Mouse (Mus musculus) forebrain, embryonic 10.5 days (tissue): ENCODE measurements around the gene Srd5a3. TPM values are rescaled to one million over a fixed set of nuclear protein-coding genes. Genes with fewer than 3 reads are reported as not detected.

Experiments used
- DNase-seq: peaks from one replicate; pipeline ENCODE4 v3.0.0-alpha.2; 2017; ENCODE audit warnings: low spot score; ENCODE audit errors: extremely low spot score
- H3K27ac ChIP-seq: fragments of 300-500 bp; sonication (generic); 2 replicates; pipeline ENCODE4 v1.5.1; 2016; ENCODE audit warnings: mild to moderate bottlenecking
- H3K27me3 ChIP-seq: fragments of 300-500 bp; sonication (generic); 2 replicates; pipeline ENCODE4 v1.6.1; 2016; ENCODE audit warnings: mild to moderate bottlenecking; ENCODE audit not compliant: poor library complexity, severe bottlenecking
- H3K36me3 ChIP-seq: fragments of 300-500 bp; sonication (generic); replicated peaks from 2 replicates; pipeline ENCODE4 v1.6.1; 2016; ENCODE audit warnings: mild to moderate bottlenecking, moderate library complexity
- H3K4me1 ChIP-seq: fragments of 300-500 bp; sonication (generic); 2 replicates; pipeline ENCODE4 v1.6.1; 2016
- H3K4me3 ChIP-seq: fragments of 300-500 bp; sonication (generic); 2 replicates; pipeline ENCODE4 v1.5.1; 2016; ENCODE audit warnings: mild to moderate bottlenecking, moderate library complexity
- H3K9me3 ChIP-seq: fragments of 300-500 bp; sonication (generic); 2 replicates; pipeline ENCODE4 v1.6.1; 2016; ENCODE audit warnings: mild to moderate bottlenecking, moderate library complexity
- WGBS: fragments of 180-500 bp; shearing (Covaris S2); methylation state at CpG from one replicate; pipeline ENCODE4 v1.1.7; 2016; 5-methylcytosine and 5-hydroxymethylcytosine counted together
- polyA plus RNA-seq: library from polyadenylated mRNA; unstranded; fragments of >200 nt; fragmentation: Nextera tagmentation; extraction: Ambion mirVana; gene quantifications from 2 replicates; pipeline ENCODE4 v1.2.1, GENCODE M21; 2016

The Srd5a3 gene
- polyA plus RNA-seq, 1 experiment from 2014 or later: 22.8 TPM

GRCm38 (mm10) chr5:76159555-76159954 lies 19.5 kb downstream of the Srd5a3 start:
- no peaks in the 10 kb centered on the region for H3K27me3 ChIP-seq
- H3K9me3 ChIP-seq: no peaks in the 10 kb centered on the region
- no peak overlapping the region for H3K27ac ChIP-seq
- peaks cover 10% of the 10 kb centered on the region for H3K4me1 ChIP-seq
- 90% methylated on average over 6 of the region's 6 CpGs for WGBS
- peaks cover 11% of the 10 kb centered on the region for H3K36me3 ChIP-seq
- H3K4me3 ChIP-seq: no peak overlapping the region
- no peak for DNase-seq

GRCm38 (mm10) chr5:76160086-76160485 lies 20.0 kb downstream of the Srd5a3 start:
- WGBS: 74% methylated on average over 3 of the region's 3 CpGs
- H3K27ac ChIP-seq: no peak overlapping the region

GRCm38 (mm10) chr5:76161491-76161890 lies 21.4 kb downstream of the Srd5a3 start:
- no peak overlapping the region for H3K27ac ChIP-seq
- WGBS: 95% methylated on average over 6 of the region's 6 CpGs

More at GRCm38 (mm10) chr5:76160086-76160485, 20.0 kb downstream of the Srd5a3 start:
- peaks cover 7% of the 10 kb centered on the region for H3K36me3 ChIP-seq
- no peaks in the 10 kb centered on the region for H3K9me3 ChIP-seq
- no peak for DNase-seq
- no peaks in the 10 kb centered on the region for H3K27me3 ChIP-seq
- no peak overlapping the region for H3K4me3 ChIP-seq
- peaks cover 10% of the 10 kb centered on the region for H3K4me1 ChIP-seq

GRCm38 (mm10) chr5:76162926-76163325 lies 22.9 kb downstream of the Srd5a3 start:
- no peak overlapping the region for H3K27ac ChIP-seq
- no peak for DNase-seq
- no peak overlapping the region for H3K4me3 ChIP-seq
- H3K4me1 ChIP-seq: peaks cover 10% of the 10 kb centered on the region
- no peaks in the 10 kb centered on the region for H3K27me3 ChIP-seq
- H3K36me3 ChIP-seq: no peaks in the 10 kb centered on the region; the same call in 1 of the 2 replicates
- WGBS: 89% methylated on average over 5 of the region's 5 CpGs
- H3K9me3 ChIP-seq: no peaks in the 10 kb centered on the region

More at GRCm38 (mm10) chr5:76161491-76161890, 21.4 kb downstream of the Srd5a3 start:
- H3K9me3 ChIP-seq: no peaks in the 10 kb centered on the region
- peaks cover 10% of the 10 kb centered on the region for H3K4me1 ChIP-seq
- no peak overlapping the region for H3K4me3 ChIP-seq
- no peaks in the 10 kb centered on the region for H3K27me3 ChIP-seq
- DNase-seq: no peak
- no peaks in the 10 kb centered on the region; the same call in 1 of the 2 replicates for H3K36me3 ChIP-seq

- Histone ChIP-seq H3K9me3 (no peaks in the 10 kb centered on the region), H3K4me3 (no peak overlapping the region), H3K27ac (no peak overlapping the region), H3K27me3 (no peaks in the 10 kb centered on the region), H3K36me3 (no peaks in the 10 kb centered on the region; the same call in 1 of the 2 replicates), H3K4me1 (peaks cover 10% of the 10 kb centered on the region)
- 61% methylated on average over 4 of the region's 4 CpGs for WGBS
- DNase-seq: no peak
Measured at GRCm38 (mm10) chr5:76163828-76164390, 23.8 kb downstream of the Srd5a3 start.

GRCm38 (mm10) chr5:76164827-76165226 lies 24.8 kb downstream of the Srd5a3 start:
- Histone ChIP-seq H3K27ac (no peak overlapping the region), H3K4me3 (no peak overlapping the region), H3K4me1 (peaks cover 11% of the 10 kb centered on the region), H3K36me3 (no peaks in the 10 kb centered on the region), H3K9me3 (no peaks in the 10 kb centered on the region), H3K27me3 (no peaks in the 10 kb centered on the region)
- 75% methylated on average over 7 of the region's 7 CpGs for WGBS
- DNase-seq: no peak

- Histone ChIP-seq H3K27ac (no peak overlapping the region), H3K4me3 (no peak overlapping the region), H3K4me1 (peaks cover 3% of the 10 kb centered on the region; the same call in 1 of the 2 replicates), H3K9me3 (no peaks in the 10 kb centered on the region), H3K36me3 (no peaks in the 10 kb centered on the region), H3K27me3 (no peaks in the 10 kb centered on the region)
- DNase-seq: no peak
- 81% methylated on average over 4 of the region's 4 CpGs for WGBS
Measured at GRCm38 (mm10) chr5:76170522-76170921, 30.5 kb downstream of the Srd5a3 start.

- Histone ChIP-seq H3K27me3 (no peaks in the 10 kb centered on the region), H3K4me1 (peaks cover 3% of the 10 kb centered on the region), H3K36me3 (no peaks in the 10 kb centered on the region), H3K4me3 (no peak overlapping the region), H3K27ac (no peak overlapping the region), H3K9me3 (no peaks in the 10 kb centered on the region)
- no peak for DNase-seq
Measured at GRCm38 (mm10) chr5:76171039-76171438, 31.0 kb downstream of the Srd5a3 start.

- H3K4me3 ChIP-seq: no peak overlapping the region
- WGBS: 93% methylated on average over 4 of the region's 4 CpGs
- H3K4me1 ChIP-seq: peaks cover 10% of the 10 kb centered on the region
- H3K36me3 ChIP-seq: no peaks in the 10 kb centered on the region
- no peak for DNase-seq
- no peak overlapping the region for H3K27ac ChIP-seq
- H3K27me3 ChIP-seq: no peaks in the 10 kb centered on the region
- no peaks in the 10 kb centered on the region for H3K9me3 ChIP-seq
Measured at GRCm38 (mm10) chr5:76175051-76175450, 35.0 kb downstream of the Srd5a3 start.

- whole genome bisulfite sequencing: 56% methylated on average over 3 of the region's 3 CpGs
- H3K27me3 ChIP-seq: no peaks in the 10 kb centered on the region
- peaks cover 10% of the 10 kb centered on the region; the same call in 1 of the 2 replicates for H3K4me1 ChIP-seq
- H3K9me3 ChIP-seq: no peaks in the 10 kb centered on the region
- no peak for DNase-seq
- H3K36me3 ChIP-seq: no peaks in the 10 kb centered on the region
- 0 out of 2 replicates have a peak overlapping the region, but pooled peaks have one; percentile 25 for H3K27ac ChIP-seq
- no peak overlapping the region for H3K4me3 ChIP-seq
Measured at GRCm38 (mm10) chr5:76176411-76176810, 36.3 kb downstream of the Srd5a3 start.

- Histone ChIP-seq H3K36me3 (no peaks in the 10 kb centered on the region), H3K27ac (0 out of 2 replicates have a peak overlapping the region, but pooled peaks have one; percentile 25), H3K4me3 (no peak overlapping the region), H3K9me3 (no peaks in the 10 kb centered on the region), H3K27me3 (no peaks in the 10 kb centered on the region), H3K4me1 (peaks cover 10% of the 10 kb centered on the region; the same call in 1 of the 2 replicates)
- 81% methylated on average over 11 of the region's 11 CpGs for WGBS
- no peak for DNase-seq
Measured at GRCm38 (mm10) chr5:76176841-76177240, 36.8 kb downstream of the Srd5a3 start.

GRCm38 (mm10) chr5:76177664-76178063 lies 37.6 kb downstream of the Srd5a3 start:
- Histone ChIP-seq H3K27ac (no peak overlapping the region), H3K36me3 (no peaks in the 10 kb centered on the region), H3K9me3 (no peaks in the 10 kb centered on the region), H3K4me3 (no peak overlapping the region), H3K4me1 (peaks cover 10% of the 10 kb centered on the region; the same call in 1 of the 2 replicates), H3K27me3 (peaks cover 6% of the 10 kb centered on the region)
- 85% methylated on average over 7 of the region's 7 CpGs for WGBS
- no peak for DNase-seq

GRCm38 (mm10) chr5:76179171-76179570 lies 39.1 kb downstream of the Srd5a3 start:
- DNase-seq: no peak
- 96% methylated on average over 5 of the region's 5 CpGs for WGBS
- peaks cover 17% of the 10 kb centered on the region for H3K4me1 ChIP-seq
- no peaks in the 10 kb centered on the region for H3K9me3 ChIP-seq
- no peaks in the 10 kb centered on the region for H3K36me3 ChIP-seq
- no peak overlapping the region for H3K27ac ChIP-seq
- no peak overlapping the region for H3K4me3 ChIP-seq
- peaks cover 10% of the 10 kb centered on the region for H3K27me3 ChIP-seq
